Mouse (Mus musculus) heart, embryonic 10.5 days (tissue): ENCODE data around the gene Galc. TPM values are rescaled to one million over a fixed set of nuclear protein-coding genes. Genes with fewer than 3 reads are reported as not detected.

ENCODE experiments used
- polyA plus RNA-seq: library from polyadenylated mRNA; unstranded; fragments of >200 nt; fragmentation: Nextera tagmentation; extraction: Ambion mirVana; gene quantifications from 2 replicates; pipeline ENCODE4 v1.2.1, GENCODE M21; 2016

Galc gene
- polyA plus RNA-seq, 1 experiment from 2014 or later: 11.2 TPM

Other genes with a start within 250 kb of the Galc start
- 0.11 and 0.34 TPM in 2 replicates for gene Gpr65, start 9.2 kb upstream of the Galc start, polyA plus RNA-seq